Comparison of ENCODE assay signal across 11 mouse cellular contexts in genomic region chr15:94248386-94248785, GRCm38 (mm10).
DNase-seq lines count a peak whose midpoint lies in the region; ATAC-seq and TF ChIP-seq lines count a peak whose summit lies in the region.
"Had no signal": no experiment of that assay in that cellular context is flagged by ENCODE, and none has a peak within 500 bp of the region (broad histone marks: within the 10 kb centered on the region; RNA-seq: fewer than 3 reads in every experiment).

No protein-coding gene starts in this region.

- no peak for TF ChIP-seq CTCF in heart, adult 2 months (IDR thresholded peaks at IDR 0.05)
- TF ChIP-seq CTCF in thymus, adult 2 months (IDR thresholded peaks at IDR 0.05; ENCODE audit: borderline replicate concordance, control insufficient read depth, extremely low read depth, insufficient read depth, low read length, poor library complexity): no peak

- H3K9ac ChIP-seq in heart, adult 2 months (ENCODE audit: low read depth, low read length): no peak overlapping the region
- H3K9ac ChIP-seq: liver, embryonic 15.5 days had no signal

- TF ChIP-seq EP300 in heart, adult 2 months (IDR thresholded peaks at IDR 0.05; ENCODE audit: insufficient read depth, low read depth, low read length): no peak

- DNase-seq in kidney, postnatal 4 days: peak; percentile 19 to 39
- no peak for DNase-seq in kidney, adult 9 months
- DNase-seq in gastrocnemius, postnatal 10 days: peak; percentile 22
- peak; percentile 74 to 79 for DNase-seq in heart, adult 2 months
- DNase-seq in heart, postnatal 4 days: peak; percentile 67
- DNase-seq in MN1 (ENCODE audit: low spot score): no peak
- no peak for DNase-seq in thymus, adult 2 months
- DNase-seq: cerebellum, postnatal 36 days; kidney, postnatal 36 days had no signal

- H3K36me3 ChIP-seq in heart, adult 2 months (ENCODE audit: control insufficient read depth, insufficient read depth, low read length): no peaks in the 10 kb centered on the region; the same call in 1 of the 2 replicates
- H3K36me3 ChIP-seq in thymus, adult 2 months (ENCODE audit: control insufficient read depth, insufficient read depth, low read length): no peaks in the 10 kb centered on the region
- H3K36me3 ChIP-seq: liver, embryonic 15.5 days had no signal

- peak overlapping the region; percentile 34 for H3K27ac ChIP-seq in heart, adult 2 months
- no peak overlapping the region for H3K27ac ChIP-seq in thymus, adult 2 months (ENCODE audit: control insufficient read depth, insufficient read depth, low read length)
- H3K27ac ChIP-seq: liver, embryonic 15.5 days had no signal

- no peaks in the 10 kb centered on the region for H3K79me2 ChIP-seq in heart, adult 2 months (replicated peaks; ENCODE audit: control insufficient read depth, insufficient read depth, low read length)

- intact Hi-C loops in heart, adult 2 months (cut with DNase I): no loop called here

- no peak overlapping the region for H3K4me3 ChIP-seq in heart, adult 2 months
- H3K4me3 ChIP-seq in thymus, adult 2 months (ENCODE audit: control insufficient read depth, insufficient read depth, low read length): no peak overlapping the region
- H3K4me3 ChIP-seq: liver, embryonic 15.5 days had no signal

- H3K27me3 ChIP-seq in heart, adult 2 months (ENCODE audit: control insufficient read depth, insufficient read depth, low read length): no peaks in the 10 kb centered on the region
- no peaks in the 10 kb centered on the region for H3K27me3 ChIP-seq in thymus, adult 2 months (ENCODE audit: control insufficient read depth, insufficient read depth, low read length)
- H3K27me3 ChIP-seq: liver, embryonic 15.5 days had no signal

- peaks cover 4% of the 10 kb centered on the region for H3K4me1 ChIP-seq in heart, adult 2 months (ENCODE audit: control insufficient read depth, insufficient read depth, low read length)
- H3K4me1 ChIP-seq in thymus, adult 2 months (replicated peaks; ENCODE audit: control insufficient read depth, insufficient read depth, low read length): no peaks in the 10 kb centered on the region
- H3K4me1 ChIP-seq: liver, embryonic 15.5 days had no signal

- WGBS in heart, adult 2 months: 44% methylated on average over 6 of the region's 6 CpGs
- 92% methylated on average over 6 of the region's 6 CpGs for WGBS in thymus, adult 2 months

- ATAC-seq in megakaryocyte-erythroid progenitor cell, adult 5-6 weeks (replicated peaks; ENCODE audit: low FRiP score, low TSS enrichment, poor library complexity, severe bottlenecking): no peak

- no peak for TF ChIP-seq POLR2A in heart, adult 2 months (IDR thresholded peaks at IDR 0.05; ENCODE audit: insufficient read depth, low read depth, low read length)
- no peak for TF ChIP-seq POLR2A in thymus, adult 2 months (IDR thresholded peaks at IDR 0.05; ENCODE audit: control insufficient read depth, extremely low read depth, insufficient read depth, low read length, poor library complexity)

Comparison
In these comparisons a context has a peak if more than half of its experiments do, and no peak if none do; other contexts are left out.
1. DNase-seq: peak in kidney, postnatal 4 days (2 of 2), gastrocnemius, postnatal 10 days (single experiment), heart, adult 2 months (2 of 2) and heart, postnatal 4 days (single experiment); none in kidney, adult 9 months (single experiment), MN1 (single experiment) and thymus, adult 2 months (single experiment).